ENCODE assay signal across 8 mouse cellular contexts in the genomic region with DNA sequence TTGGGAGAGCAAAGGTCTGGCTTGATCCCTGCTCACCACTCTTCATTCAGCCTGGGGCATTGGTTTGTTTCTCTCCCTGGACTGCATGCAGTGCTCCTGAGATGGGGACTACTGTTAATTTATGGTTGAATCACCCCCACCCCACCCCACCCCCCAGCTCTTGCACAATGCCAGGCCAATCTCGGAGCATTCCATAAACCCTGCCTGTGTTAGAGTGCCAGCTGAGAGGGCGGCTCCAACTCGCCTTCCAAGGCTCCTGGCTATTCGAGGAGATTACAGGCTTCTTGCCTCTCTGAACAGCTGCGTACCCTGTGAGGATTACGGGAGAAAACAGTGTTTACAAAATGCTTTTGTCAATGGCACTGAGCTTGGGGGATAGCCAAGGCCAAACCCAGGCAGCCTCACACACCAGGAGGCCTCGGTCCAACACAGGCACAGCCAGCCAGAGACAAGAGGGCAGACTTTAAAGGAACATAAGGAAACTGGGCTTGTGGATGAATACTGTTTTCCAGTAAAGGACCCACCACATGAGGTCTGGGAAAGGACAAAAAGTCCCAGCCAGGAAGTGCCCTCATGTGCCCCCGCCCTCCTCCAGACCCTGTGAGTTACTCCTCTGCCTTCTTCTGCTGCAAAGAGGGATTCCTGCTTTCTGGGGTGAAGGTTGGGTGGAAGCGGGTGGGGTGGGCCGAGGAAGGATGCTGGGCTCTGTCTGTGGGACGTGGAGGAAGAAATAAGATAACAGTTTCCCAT. TPM values are rescaled to one million over a fixed set of nuclear protein-coding genes. Genes with fewer than 3 reads are reported as not detected.
A peak's percentile ranks its signal among the peaks of the same experiment; 100 is the strongest.
DNase-seq lines count a peak whose midpoint lies in the region; ATAC-seq and TF ChIP-seq lines count a peak whose summit lies in the region.

No protein-coding gene starts in this region.

- TF ChIP-seq EP300 in stomach, postnatal 0 days (optimal IDR thresholded peaks at IDR 0.05), result no peak

- peak; percentile 67 for DNase-seq in adrenal gland, postnatal 14 days
- no peak for DNase-seq in adrenal gland, adult 18-20 months (ENCODE audit: low spot score in 2 of 2)
- no peak for DNase-seq in spleen, adult 2 months (ENCODE audit: low read depth in 1 of 2, low spot score in 2 of 2)
- no peak for DNase-seq in spleen, postnatal 10 days (ENCODE audit: low spot score in 2 of 2)
- DNase-seq in stomach, postnatal 0 days (ENCODE audit: low spot score), result peak; percentile 45
- no peak for DNase-seq in layer of hippocampus, adult 11-12 months (ENCODE audit: low spot score)
- no peak for DNase-seq in urinary bladder, postnatal 36 days (ENCODE audit: low spot score in 2 of 2)

- H3K27ac ChIP-seq in spleen, adult 2 months (ENCODE audit: insufficient read depth, low read length), result peak overlapping the region; percentile 25; the same call in 1 of the 2 replicates
- no peak overlapping the region for H3K27ac ChIP-seq in liver, embryonic 16.5 days (ENCODE audit: low read length)
- H3K27ac ChIP-seq in stomach, postnatal 0 days (replicated peaks), result peak overlapping the region; percentile 53

- H3K9ac ChIP-seq in liver, embryonic 16.5 days (ENCODE audit: low read depth, low read length), result no peak overlapping the region
- H3K9ac ChIP-seq in stomach, postnatal 0 days (ENCODE audit: low read length), result 0 out of 2 replicates have a peak overlapping the region, but pooled peaks have one; percentile 13

- 68% methylated on average over 11 of the region's 11 CpGs for WGBS in spleen, adult 2 months
- 42% methylated on average over 11 of the region's 11 CpGs for WGBS in liver, embryonic 16.5 days (ENCODE audit: insufficient replicate concordance)
- 26% methylated on average over 11 of the region's 11 CpGs for WGBS in stomach, postnatal 0 days

- no peak for TF ChIP-seq POLR2A in spleen, adult 2 months (IDR thresholded peaks at IDR 0.05; ENCODE audit: low read depth, low read length)

- no peaks in the 10 kb centered on the region for H3K9me3 ChIP-seq in liver, embryonic 16.5 days (replicated peaks; ENCODE audit: control insufficient read depth, low read length)
- no peaks in the 10 kb centered on the region for H3K9me3 ChIP-seq in stomach, postnatal 0 days (ENCODE audit: control insufficient read depth, low read length)

- peak; percentile 45; the same call in 1 of the 2 replicates for ATAC-seq in liver, embryonic 16.5 days (ENCODE audit: low read depth)
- peak; percentile 43; the same call in 1 of the 2 replicates for ATAC-seq in stomach, postnatal 0 days (ENCODE audit: low FRiP score, low TSS enrichment)

- H3K4me2 ChIP-seq in liver, embryonic 16.5 days (ENCODE audit: low read depth, low read length), result no peak overlapping the region
- no peak overlapping the region for H3K4me2 ChIP-seq in stomach, postnatal 0 days (replicated peaks; ENCODE audit: low read depth)

- no peak for TF ChIP-seq CTCF in spleen, adult 2 months (IDR thresholded peaks at IDR 0.05; ENCODE audit: extremely low read depth, insufficient read depth, insufficient read length, insufficient replicate concordance)
- no peak for TF ChIP-seq CTCF in stomach, postnatal 0 days (IDR thresholded peaks at IDR 0.05; ENCODE audit: low read depth)

- H3K36me3 ChIP-seq in spleen, adult 2 months (ENCODE audit: control insufficient read depth, insufficient read depth, low read length), result no peaks in the 10 kb centered on the region
- H3K36me3 ChIP-seq in liver, embryonic 16.5 days (ENCODE audit: control insufficient read depth, insufficient read depth), result no peaks in the 10 kb centered on the region
- no peaks in the 10 kb centered on the region for H3K36me3 ChIP-seq in stomach, postnatal 0 days (ENCODE audit: control insufficient read depth, insufficient read depth, low read length)

- H3K4me1 ChIP-seq in spleen, adult 2 months (ENCODE audit: control insufficient read depth, insufficient read depth, insufficient read length), result no peaks in the 10 kb centered on the region
- no peaks in the 10 kb centered on the region for H3K4me1 ChIP-seq in liver, embryonic 16.5 days (ENCODE audit: control insufficient read depth, low read depth, low read length)
- peaks cover 4% of the 10 kb centered on the region for H3K4me1 ChIP-seq in stomach, postnatal 0 days (replicated peaks; ENCODE audit: control insufficient read depth, insufficient read depth)

- H3K4me3 ChIP-seq in spleen, adult 2 months (ENCODE audit: extremely low read depth, insufficient read depth, insufficient read length), result no peak overlapping the region
- no peak overlapping the region for H3K4me3 ChIP-seq in liver, embryonic 16.5 days (ENCODE audit: low read depth, low read length)
- no peak overlapping the region for H3K4me3 ChIP-seq in stomach, postnatal 0 days (ENCODE audit: low read depth, low read length)

- H3K27me3 ChIP-seq in spleen, adult 2 months (ENCODE audit: control insufficient read depth, insufficient read depth, low read length), result no peaks in the 10 kb centered on the region
- H3K27me3 ChIP-seq in liver, embryonic 16.5 days (ENCODE audit: control insufficient read depth, insufficient read depth, low read depth, low read length), result no peaks in the 10 kb centered on the region; the same call in 1 of the 2 replicates
- H3K27me3 ChIP-seq in stomach, postnatal 0 days (ENCODE audit: control insufficient read depth, insufficient read depth, low read length), result no peaks in the 10 kb centered on the region

RNA-seq across cellular contexts. Expression of a gene that starts 10.8 kb away (rescaled TPM):
- total RNA-seq in adrenal gland, postnatal 14 days (2021), result 23.7 and 29.2 TPM in 2 replicates
- total RNA-seq in adrenal gland, adult 18-20 months (2021), result 10 to 100 TPM; 15.9 to 17.2 TPM
- polyA plus RNA-seq in spleen, adult 2 months (2012; rRNA removed), result 10.5 and 12.0 TPM in 2 replicates
- polyA plus RNA-seq in liver, embryonic 16.5 days (2015; fragmentation: Nextera tagmentation; extraction: Ambion mirVana), result 2.0 and 2.5 TPM in 2 replicates
- polyA plus RNA-seq in stomach, postnatal 0 days (2015; fragmentation: Nextera tagmentation; extraction: Ambion mirVana), result 9.0 and 11.0 TPM in 2 replicates

RNA-seq across cellular contexts. Expression of a gene that starts 20.0 kb away (rescaled TPM):
- total RNA-seq in adrenal gland, postnatal 14 days (2021), result 25.3 and 28.4 TPM in 2 replicates
- total RNA-seq in adrenal gland, adult 18-20 months (2021), result 10 to 100 TPM; 30.1 to 33.1 TPM
- polyA plus RNA-seq in spleen, adult 2 months (2012; rRNA removed), result 42.7 and 50.5 TPM in 2 replicates
- 6.8 and 8.2 TPM in 2 replicates for polyA plus RNA-seq in liver, embryonic 16.5 days (2015; fragmentation: Nextera tagmentation; extraction: Ambion mirVana)
- polyA plus RNA-seq in stomach, postnatal 0 days (2015; fragmentation: Nextera tagmentation; extraction: Ambion mirVana), result 32.3 and 33.9 TPM in 2 replicates

RNA-seq across cellular contexts. Expression of a gene that starts 36.9 kb away (rescaled TPM):
- 51.1 and 59.7 TPM in 2 replicates for total RNA-seq in adrenal gland, postnatal 14 days (2021)
- 100 to 1,000 TPM in 1 of 2 experiments, 10 to 100 TPM in 1; 92.6 to 128 TPM for total RNA-seq in adrenal gland, adult 18-20 months (2021)
- 253 and 254 TPM in 2 replicates for polyA plus RNA-seq in spleen, adult 2 months (2012; rRNA removed)
- 33.9 and 43.7 TPM in 2 replicates for polyA plus RNA-seq in liver, embryonic 16.5 days (2015; fragmentation: Nextera tagmentation; extraction: Ambion mirVana)
- polyA plus RNA-seq in stomach, postnatal 0 days (2015; fragmentation: Nextera tagmentation; extraction: Ambion mirVana), result 142 and 144 TPM in 2 replicates

RNA-seq across cellular contexts. Expression of a gene that starts 37.8 kb away (rescaled TPM):
- total RNA-seq in adrenal gland, postnatal 14 days (2021), result 12.1 and 12.4 TPM in 2 replicates
- total RNA-seq in adrenal gland, adult 18-20 months (2021), result 10 to 100 TPM in 1 of 2 experiments, 1 to 10 TPM in 1; 7.3 to 12.4 TPM
- 13.8 and 19.1 TPM in 2 replicates for polyA plus RNA-seq in spleen, adult 2 months (2012; rRNA removed)
- polyA plus RNA-seq in liver, embryonic 16.5 days (2015; fragmentation: Nextera tagmentation; extraction: Ambion mirVana), result 5.7 and 7.6 TPM in 2 replicates
- polyA plus RNA-seq in stomach, postnatal 0 days (2015; fragmentation: Nextera tagmentation; extraction: Ambion mirVana), result 12.6 and 13.7 TPM in 2 replicates

Comparison
In these comparisons a context has a peak if more than half of its experiments do, and no peak if none do; other contexts are left out.
1. DNase-seq: peak in adrenal gland, postnatal 14 days (single experiment) and stomach, postnatal 0 days (single experiment); none in adrenal gland, adult 18-20 months (0 of 2), spleen, adult 2 months (0 of 2), spleen, postnatal 10 days (0 of 2), layer of hippocampus, adult 11-12 months (single experiment) and urinary bladder, postnatal 36 days (0 of 2).